24 mouse cellular contexts compared by ENCODE assay signal in the genomic region with DNA sequence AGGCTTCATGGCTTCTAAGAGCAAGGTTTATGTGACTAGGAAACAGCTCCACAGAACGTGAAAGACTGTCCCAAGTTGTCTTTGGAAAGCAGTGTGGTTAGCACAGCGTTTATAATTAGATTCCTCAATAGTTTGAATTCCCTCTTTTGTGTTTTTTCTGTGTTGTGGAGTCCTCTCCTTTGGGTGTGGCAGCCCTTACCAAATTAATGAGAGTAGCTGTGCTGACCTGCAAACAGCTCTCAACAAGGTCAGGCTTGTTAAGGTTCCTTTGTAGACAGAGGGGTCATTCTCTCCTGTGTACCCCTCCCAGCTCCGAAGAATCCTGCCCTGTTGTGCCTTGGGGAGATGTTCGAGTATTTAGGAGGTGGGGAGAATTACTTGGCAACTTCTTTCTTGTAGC.
"Had no signal": no experiment of that assay in that cellular context is flagged by ENCODE, and none has a peak within 500 bp of the region (broad histone marks: within the 10 kb centered on the region; RNA-seq: fewer than 3 reads in every experiment).

No protein-coding gene starts in this region.

- H3K9me3 ChIP-seq: heart, embryonic 13.5 days; heart, embryonic 15.5 days; kidney, embryonic 15.5 days; liver, embryonic 13.5 days; liver, embryonic 15.5 days had no signal

- H3K9ac ChIP-seq: heart, embryonic 13.5 days; heart, embryonic 15.5 days; hindbrain, embryonic 14.5 days; kidney, embryonic 15.5 days; liver, embryonic 13.5 days; liver, embryonic 15.5 days; liver, postnatal 0 days had no signal

- DNase-seq: gastrocnemius, adult 2 months; gastrocnemius, postnatal 10 days; gastrocnemius, postnatal 25 days; heart, adult 2 months; heart, postnatal 14 days; kidney, adult 11 months; kidney, adult 2 months; kidney, adult 9 months; kidney, postnatal 25 days; kidney, postnatal 4 days; liver; liver, embryonic 13.5 days; liver, postnatal 0 days had no signal

- ATAC-seq: intestine, embryonic 16.5 days; liver, postnatal 0 days had no signal

- H3K27ac ChIP-seq: gastrocnemius, adult 2 months; heart, adult 2 months; heart, embryonic 13.5 days; heart, embryonic 15.5 days; hindbrain, embryonic 14.5 days; kidney, embryonic 15.5 days; kidney, postnatal 0 days; layer of hippocampus, adult 2 months; left cerebral cortex, adult 2 months; liver, embryonic 13.5 days; liver, embryonic 15.5 days had no signal

- H3K4me1 ChIP-seq: heart, embryonic 15.5 days; liver, embryonic 13.5 days; liver, embryonic 15.5 days had no signal

- H3K36me3 ChIP-seq: heart, embryonic 13.5 days; heart, embryonic 15.5 days; kidney, embryonic 15.5 days; liver, embryonic 13.5 days; liver, embryonic 15.5 days had no signal

- H3K4me3 ChIP-seq: gastrocnemius, adult 2 months; heart, adult 2 months; heart, embryonic 13.5 days; heart, embryonic 15.5 days; kidney, embryonic 15.5 days; layer of hippocampus, adult 2 months; left cerebral cortex, adult 2 months; liver, embryonic 13.5 days; liver, embryonic 15.5 days had no signal

- H3K27me3 ChIP-seq: heart, embryonic 13.5 days; heart, embryonic 15.5 days; kidney, embryonic 15.5 days had no signal

- H3K4me2 ChIP-seq: heart, embryonic 11.5 days; heart, embryonic 13.5 days; heart, embryonic 15.5 days; hindbrain, embryonic 14.5 days; kidney, embryonic 15.5 days; liver, embryonic 11.5 days; liver, embryonic 13.5 days; liver, embryonic 15.5 days had no signal
